20 mouse cellular contexts compared by ENCODE assay signal in genomic region chr2:101563206-101563605, GRCm38 (mm10).
DNase-seq lines count a peak whose midpoint lies in the region; ATAC-seq and TF ChIP-seq lines count a peak whose summit lies in the region.
"Had no signal": no experiment of that assay in that cellular context is flagged by ENCODE, and none has a peak within 500 bp of the region (broad histone marks: within the 10 kb centered on the region; RNA-seq: fewer than 3 reads in every experiment).

No protein-coding gene starts in this region.

- no peak overlapping the region for H3K9ac ChIP-seq in forebrain, embryonic 14.5 days (ENCODE audit: low read length)
- H3K9ac ChIP-seq in forebrain, embryonic 11.5 days (ENCODE audit: low read length) = no peak overlapping the region
- H3K9ac ChIP-seq in hindbrain, postnatal 0 days (replicated peaks; ENCODE audit: low read length) = no peak overlapping the region
- no peak overlapping the region for H3K9ac ChIP-seq in hindbrain, embryonic 14.5 days
- H3K9ac ChIP-seq: embryonic facial prominence, embryonic 12.5 days; heart, embryonic 15.5 days; midbrain, embryonic 12.5 days had no signal

- no peak overlapping the region for H3K4me3 ChIP-seq in forebrain, embryonic 14.5 days (ENCODE audit: low read depth, low read length)
- no peak overlapping the region for H3K4me3 ChIP-seq in forebrain, embryonic 11.5 days (ENCODE audit: low read depth, low read length)
- no peak overlapping the region for H3K4me3 ChIP-seq in hindbrain, postnatal 0 days (ENCODE audit: low read length)
- no peak overlapping the region for H3K4me3 ChIP-seq in hindbrain, embryonic 14.5 days (replicated peaks; ENCODE audit: low read length)
- H3K4me3 ChIP-seq in thymus, adult 2 months (ENCODE audit: control insufficient read depth, insufficient read depth, low read length) = no peak overlapping the region
- H3K4me3 ChIP-seq: embryonic facial prominence, embryonic 12.5 days; gastrocnemius, adult 2 months; heart, embryonic 15.5 days; midbrain, embryonic 12.5 days; myocyte had no signal

- H3K4me2 ChIP-seq in forebrain, embryonic 14.5 days (ENCODE audit: low read length) = no peak overlapping the region
- no peak overlapping the region for H3K4me2 ChIP-seq in forebrain, embryonic 11.5 days (ENCODE audit: low read depth, low read length, severe bottlenecking)
- H3K4me2 ChIP-seq in hindbrain, postnatal 0 days (ENCODE audit: low read depth, low read length) = no peak overlapping the region
- H3K4me2 ChIP-seq in hindbrain, embryonic 14.5 days (replicated peaks) = no peak overlapping the region
- H3K4me2 ChIP-seq: embryonic facial prominence, embryonic 12.5 days; heart, embryonic 15.5 days; midbrain, embryonic 12.5 days had no signal

- H3K4me1 ChIP-seq in forebrain, embryonic 14.5 days (ENCODE audit: control insufficient read depth, insufficient read depth, low read length) = no peaks in the 10 kb centered on the region
- no peaks in the 10 kb centered on the region; the same call in 1 of the 2 replicates for H3K4me1 ChIP-seq in forebrain, embryonic 11.5 days (replicated peaks; ENCODE audit: control insufficient read depth, insufficient read depth, low read length)
- H3K4me1 ChIP-seq in hindbrain, postnatal 0 days (ENCODE audit: insufficient read depth, low read length) = no peaks in the 10 kb centered on the region
- peaks cover 4% of the 10 kb centered on the region; the same call in 1 of the 2 replicates for H3K4me1 ChIP-seq in hindbrain, embryonic 14.5 days (replicated peaks; ENCODE audit: control insufficient read depth, insufficient read depth, low read length)
- peaks cover 39% of the 10 kb centered on the region for H3K4me1 ChIP-seq in thymus, adult 2 months (replicated peaks; ENCODE audit: control insufficient read depth, insufficient read depth, low read length)
- H3K4me1 ChIP-seq: embryonic facial prominence, embryonic 12.5 days; heart, embryonic 15.5 days; midbrain, embryonic 12.5 days had no signal

- peak; percentile 20; the same call in 1 of the 2 replicates for ATAC-seq in forebrain, embryonic 14.5 days
- ATAC-seq in forebrain, embryonic 11.5 days (replicated peaks; ENCODE audit: low FRiP score) = no peak
- ATAC-seq in hindbrain, postnatal 0 days = 0 out of 2 replicates have a peak, but pooled peaks have one; percentile 40
- no peak for ATAC-seq in hindbrain, embryonic 14.5 days (ENCODE audit: low FRiP score)

- TF ChIP-seq CTCF in hindbrain, postnatal 0 days (IDR thresholded peaks at IDR 0.05; ENCODE audit: low read depth) = no peak
- no peak for TF ChIP-seq CTCF in brain, embryonic 14.5 days (IDR thresholded peaks at IDR 0.05; ENCODE audit: borderline replicate concordance, extremely low read depth, insufficient read depth, insufficient read length)
- no peak for TF ChIP-seq CTCF in thymus, adult 2 months (IDR thresholded peaks at IDR 0.05; ENCODE audit: borderline replicate concordance, control insufficient read depth, extremely low read depth, insufficient read depth, low read length, poor library complexity)

- no peak overlapping the region for H3K27ac ChIP-seq in forebrain, embryonic 14.5 days (ENCODE audit: low read depth, low read length)
- H3K27ac ChIP-seq in forebrain, embryonic 11.5 days (ENCODE audit: low read depth, low read length) = no peak overlapping the region
- H3K27ac ChIP-seq in hindbrain, postnatal 0 days = no peak overlapping the region
- no peak overlapping the region for H3K27ac ChIP-seq in hindbrain, embryonic 14.5 days
- H3K27ac ChIP-seq in thymus, adult 2 months (ENCODE audit: control insufficient read depth, insufficient read depth, low read length) = peak overlapping the region; percentile 98
- H3K27ac ChIP-seq: embryonic facial prominence, embryonic 12.5 days; gastrocnemius, adult 2 months; heart, embryonic 15.5 days; midbrain, embryonic 12.5 days had no signal

- H3K27me3 ChIP-seq in forebrain, embryonic 14.5 days (replicated peaks; ENCODE audit: control insufficient read depth, insufficient read depth, low read length) = no peaks in the 10 kb centered on the region
- no peaks in the 10 kb centered on the region for H3K27me3 ChIP-seq in forebrain, embryonic 11.5 days (ENCODE audit: control insufficient read depth, insufficient read depth, low read length)
- H3K27me3 ChIP-seq in hindbrain, postnatal 0 days (ENCODE audit: insufficient read depth, low read length) = no peaks in the 10 kb centered on the region
- no peaks in the 10 kb centered on the region for H3K27me3 ChIP-seq in hindbrain, embryonic 14.5 days (ENCODE audit: control insufficient read depth, insufficient read depth, low read length)
- no peaks in the 10 kb centered on the region for H3K27me3 ChIP-seq in thymus, adult 2 months (ENCODE audit: control insufficient read depth, insufficient read depth, low read length)
- H3K27me3 ChIP-seq: CH12.LX; embryonic facial prominence, embryonic 12.5 days; heart, embryonic 15.5 days; midbrain, embryonic 12.5 days had no signal

- 58% methylated on average over 6 of the region's 6 CpGs for WGBS in forebrain, embryonic 14.5 days
- WGBS in forebrain, embryonic 11.5 days = 87% methylated on average over 6 of the region's 6 CpGs
- WGBS in hindbrain, postnatal 0 days = 54% methylated on average over 6 of the region's 6 CpGs
- WGBS in hindbrain, embryonic 14.5 days = 64% methylated on average over 6 of the region's 6 CpGs
- WGBS in thymus, adult 2 months = 17% methylated on average over 6 of the region's 6 CpGs

- H3K36me3 ChIP-seq in forebrain, embryonic 14.5 days (ENCODE audit: control insufficient read depth, insufficient read depth, low read length) = no peaks in the 10 kb centered on the region
- H3K36me3 ChIP-seq in forebrain, embryonic 11.5 days (ENCODE audit: control insufficient read depth, insufficient read depth, low read length) = no peaks in the 10 kb centered on the region
- no peaks in the 10 kb centered on the region for H3K36me3 ChIP-seq in hindbrain, postnatal 0 days (ENCODE audit: insufficient read depth, low read length)
- 0 out of 2 replicates have a peak, but pooled peaks cover 3% of the 10 kb centered on the region for H3K36me3 ChIP-seq in hindbrain, embryonic 14.5 days (replicated peaks; ENCODE audit: control insufficient read depth, insufficient read depth)
- peaks cover 5% of the 10 kb centered on the region; the same call in 1 of the 2 replicates for H3K36me3 ChIP-seq in thymus, adult 2 months (ENCODE audit: control insufficient read depth, insufficient read depth, low read length)
- H3K36me3 ChIP-seq: embryonic facial prominence, embryonic 12.5 days; heart, embryonic 15.5 days; midbrain, embryonic 12.5 days had no signal

- H3K9me3 ChIP-seq in forebrain, embryonic 14.5 days (replicated peaks; ENCODE audit: control insufficient read depth, low read length) = no peaks in the 10 kb centered on the region
- no peaks in the 10 kb centered on the region for H3K9me3 ChIP-seq in forebrain, embryonic 11.5 days (ENCODE audit: control insufficient read depth, low read length)
- H3K9me3 ChIP-seq in hindbrain, postnatal 0 days (ENCODE audit: low read length) = no peaks in the 10 kb centered on the region
- no peaks in the 10 kb centered on the region for H3K9me3 ChIP-seq in hindbrain, embryonic 14.5 days (ENCODE audit: control insufficient read depth, low read length)
- H3K9me3 ChIP-seq: embryonic facial prominence, embryonic 12.5 days; heart, embryonic 15.5 days; midbrain, embryonic 12.5 days had no signal

- no peak for TF ChIP-seq POLR2A in brain, embryonic 14.5 days (IDR thresholded peaks at IDR 0.05; ENCODE audit: borderline replicate concordance, extremely low read depth, insufficient read depth, insufficient read length, poor library complexity, severe bottlenecking)
- no peak for TF ChIP-seq POLR2A in thymus, adult 2 months (IDR thresholded peaks at IDR 0.05; ENCODE audit: control insufficient read depth, extremely low read depth, insufficient read depth, low read length, poor library complexity)

- peak; percentile 53 for DNase-seq in forebrain, embryonic 14.5 days (ENCODE audit: low spot score)
- DNase-seq in forebrain, embryonic 11.5 days (ENCODE audit: low spot score) = no peak
- DNase-seq in hindbrain, postnatal 0 days (ENCODE audit: low spot score) = peak; percentile 19
- DNase-seq in hindbrain, embryonic 14.5 days (ENCODE audit: low spot score) = no peak
- peak; percentile 64 for DNase-seq in brain, embryonic 14.5 days (ENCODE audit: low read depth)
- peak; percentile 44 for DNase-seq in thymus, adult 2 months
- DNase-seq in spleen, postnatal 36 days (ENCODE audit: low spot score in 2 of 2) = no peak
- no peak for DNase-seq in gastrocnemius, adult 18-20 months (ENCODE audit: low spot score)
- DNase-seq: cerebellum, adult 8-10 months; gastrocnemius, adult 2 months; kidney, adult 18-20 months; kidney, postnatal 14 days; layer of hippocampus, adult 9-11 months; lung, adult 2 months; lung, postnatal 36 days had no signal

Comparison
In these comparisons a context has a peak if more than half of its experiments do, and no peak if none do; other contexts are left out.
1. ATAC-seq: peak in forebrain, embryonic 14.5 days (single experiment) and hindbrain, postnatal 0 days (single experiment); none in forebrain, embryonic 11.5 days (single experiment) and hindbrain, embryonic 14.5 days (single experiment).
2. DNase-seq: peak in forebrain, embryonic 14.5 days (single experiment), hindbrain, postnatal 0 days (single experiment), brain, embryonic 14.5 days (single experiment) and thymus, adult 2 months (single experiment); none in forebrain, embryonic 11.5 days (single experiment), hindbrain, embryonic 14.5 days (single experiment), spleen, postnatal 36 days (0 of 2) and gastrocnemius, adult 18-20 months (single experiment).